Mouse (Mus musculus): ENCODE measurements around the gene Sncb. TPM values are rescaled to one million over a fixed set of nuclear protein-coding genes. Genes with fewer than 3 reads are reported as not detected.
"Not testable (repeated sequence)": the region's sequence is repeated elsewhere in the genome, so short reads cannot be mapped to it uniquely, and the experiment has no call there.

Sncb gene
- polyA plus RNA-seq, 1 experiment from 2014 or later: 0.59 TPM

- H3K9me3 ChIP-seq (ENCODE audit: control insufficient read depth, low read depth, low read length): no peaks in the 10 kb centered on the region
Observed at GRCm38 (mm10) chr13:54789561-54790397, 23.4 kb upstream of the Sncb start.

GRCm38 (mm10) chr13:54788740-54789560 is 22.6 kb upstream of the Sncb start, which contains the start of gene Tspan17:
TSS of gene Tspan17 (plus strand) at chr13:54789377.
- WGBS: 3% methylated on average over 44 of the region's 49 CpGs
- peak; percentile 87 for ATAC-seq (ENCODE audit: insufficient number of reproducible peaks, insufficient read depth, low FRiP score, low read depth)
- no peaks in the 10 kb centered on the region for H3K36me3 ChIP-seq (ENCODE audit: control insufficient read depth, insufficient read depth, low read length)

More at GRCm38 (mm10) chr13:54789561-54790397, 23.4 kb upstream of the Sncb start:
- H3K27me3 ChIP-seq (ENCODE audit: control insufficient read depth, insufficient read depth, low read length): no peaks in the 10 kb centered on the region
- ATAC-seq (ENCODE audit: insufficient number of reproducible peaks, insufficient read depth, low FRiP score, low read depth): peak; percentile 35; the same call in 1 of the 2 replicates
- no peaks in the 10 kb centered on the region for H3K4me1 ChIP-seq (ENCODE audit: control insufficient read depth, insufficient read depth, low read length)
- WGBS: under 1% methylated on average over 38 of the region's 38 CpGs
- no peak overlapping the region for H3K27ac ChIP-seq (ENCODE audit: low read length)
- peak overlapping the region; percentile 96 for H3K4me2 ChIP-seq (replicated peaks; ENCODE audit: low read depth, low read length)
- H3K36me3 ChIP-seq (ENCODE audit: control insufficient read depth, insufficient read depth, low read length): no peaks in the 10 kb centered on the region
- H3K4me3 ChIP-seq (ENCODE audit: low read depth, low read length): peak overlapping the region; percentile 56
- no peak overlapping the region for H3K9ac ChIP-seq (replicated peaks; ENCODE audit: low read depth, low read length)

GRCm38 (mm10) chr13:54787591-54787990 is 21.2 kb upstream of the Sncb start:
- ATAC-seq (ENCODE audit: insufficient number of reproducible peaks, insufficient read depth, low FRiP score, low read depth); H3K9ac ChIP-seq (replicated peaks; ENCODE audit: low read depth, low read length); H3K4me3 ChIP-seq (ENCODE audit: low read depth, low read length); H3K27me3 ChIP-seq (ENCODE audit: control insufficient read depth, insufficient read depth, low read length); H3K4me1 ChIP-seq (ENCODE audit: control insufficient read depth, insufficient read depth, low read length); H3K9me3 ChIP-seq (ENCODE audit: control insufficient read depth, low read depth, low read length); H3K4me2 ChIP-seq (replicated peaks; ENCODE audit: low read depth, low read length); H3K36me3 ChIP-seq (ENCODE audit: control insufficient read depth, insufficient read depth, low read length); H3K27ac ChIP-seq (ENCODE audit: low read length): not testable (repeated sequence)
- WGBS: 57% methylated on average over 2 of the region's 2 CpGs

More at GRCm38 (mm10) chr13:54788740-54789560, 22.6 kb upstream of the Sncb start, which contains the start of gene Tspan17:
- Histone ChIP-seq H3K9me3 (ENCODE audit: control insufficient read depth, low read depth, low read length) (no peaks in the 10 kb centered on the region), H3K4me2 (replicated peaks; ENCODE audit: low read depth, low read length) (peak within 1 kb of the TSS; percentile 96), H3K27me3 (ENCODE audit: control insufficient read depth, insufficient read depth, low read length) (no peaks in the 10 kb centered on the region), H3K9ac (replicated peaks; ENCODE audit: low read depth, low read length) (no peak within 1 kb of the TSS), H3K4me3 (ENCODE audit: low read depth, low read length) (peak within 1 kb of the TSS; percentile 56), H3K27ac (ENCODE audit: low read length) (no peak within 1 kb of the TSS), H3K4me1 (ENCODE audit: control insufficient read depth, insufficient read depth, low read length) (no peaks in the 10 kb centered on the region)

- Histone ChIP-seq H3K4me3 (ENCODE audit: low read depth, low read length) (no peak within 1 kb of the TSS), H3K9ac (replicated peaks; ENCODE audit: low read depth, low read length) (no peak within 1 kb of the TSS), H3K36me3 (ENCODE audit: control insufficient read depth, insufficient read depth, low read length) (no peaks in the 10 kb centered on the region), H3K27ac (ENCODE audit: low read length) (no peak within 1 kb of the TSS), H3K4me1 (ENCODE audit: control insufficient read depth, insufficient read depth, low read length) (no peaks in the 10 kb centered on the region), H3K9me3 (ENCODE audit: control insufficient read depth, low read depth, low read length) (no peaks in the 10 kb centered on the region), H3K4me2 (replicated peaks; ENCODE audit: low read depth, low read length) (no peak within 1 kb of the TSS), H3K27me3 (ENCODE audit: control insufficient read depth, insufficient read depth, low read length) (no peaks in the 10 kb centered on the region)
- ATAC-seq (ENCODE audit: insufficient number of reproducible peaks, insufficient read depth, low FRiP score, low read depth): no peak
- 82% methylated on average over 4 of the region's 4 CpGs for WGBS
Observed at GRCm38 (mm10) chr13:54783698-54784097, 17.3 kb upstream of the Sncb start, which contains the start of gene Eif4e1b. TSS of gene Eif4e1b (plus strand) at chr13:54783998.

GRCm38 (mm10) chr13:54783235-54783634 is 16.8 kb upstream of the Sncb start:
- 51% methylated on average over 2 of the region's 2 CpGs for WGBS
- Histone ChIP-seq H3K27ac (ENCODE audit: low read length) (no peak overlapping the region), H3K27me3 (ENCODE audit: control insufficient read depth, insufficient read depth, low read length) (no peaks in the 10 kb centered on the region), H3K4me2 (replicated peaks; ENCODE audit: low read depth, low read length) (no peak overlapping the region), H3K4me1 (ENCODE audit: control insufficient read depth, insufficient read depth, low read length) (no peaks in the 10 kb centered on the region), H3K36me3 (ENCODE audit: control insufficient read depth, insufficient read depth, low read length) (no peaks in the 10 kb centered on the region), H3K9ac (replicated peaks; ENCODE audit: low read depth, low read length) (no peak overlapping the region), H3K9me3 (ENCODE audit: control insufficient read depth, low read depth, low read length) (no peaks in the 10 kb centered on the region), H3K4me3 (ENCODE audit: low read depth, low read length) (no peak overlapping the region)
- ATAC-seq (ENCODE audit: insufficient number of reproducible peaks, insufficient read depth, low FRiP score, low read depth): no peak

- H3K9me3 ChIP-seq (ENCODE audit: control insufficient read depth, low read depth, low read length): no peaks in the 10 kb centered on the region
- H3K4me1 ChIP-seq (ENCODE audit: control insufficient read depth, insufficient read depth, low read length): no peaks in the 10 kb centered on the region
- no peak overlapping the region for H3K27ac ChIP-seq (ENCODE audit: low read length)
- no peak overlapping the region for H3K4me3 ChIP-seq (ENCODE audit: low read depth, low read length)
- no peak for ATAC-seq (ENCODE audit: insufficient number of reproducible peaks, insufficient read depth, low FRiP score, low read depth)
- no peaks in the 10 kb centered on the region for H3K36me3 ChIP-seq (ENCODE audit: control insufficient read depth, insufficient read depth, low read length)
- no peaks in the 10 kb centered on the region for H3K27me3 ChIP-seq (ENCODE audit: control insufficient read depth, insufficient read depth, low read length)
- no peak overlapping the region for H3K9ac ChIP-seq (replicated peaks; ENCODE audit: low read depth, low read length)
- WGBS: 84% methylated on average over 3 of the region's 3 CpGs
- H3K4me2 ChIP-seq (replicated peaks; ENCODE audit: low read depth, low read length): no peak overlapping the region
Observed at GRCm38 (mm10) chr13:54781086-54781485, 14.7 kb upstream of the Sncb start.

GRCm38 (mm10) chr13:54780592-54780991 is 14.2 kb upstream of the Sncb start:
- 78% methylated on average over 3 of the region's 3 CpGs for WGBS
- Histone ChIP-seq H3K27me3 (ENCODE audit: control insufficient read depth, insufficient read depth, low read length) (no peaks in the 10 kb centered on the region), H3K9me3 (ENCODE audit: control insufficient read depth, low read depth, low read length) (no peaks in the 10 kb centered on the region), H3K27ac (ENCODE audit: low read length) (no peak overlapping the region), H3K4me2 (replicated peaks; ENCODE audit: low read depth, low read length) (no peak overlapping the region), H3K4me1 (ENCODE audit: control insufficient read depth, insufficient read depth, low read length) (no peaks in the 10 kb centered on the region), H3K9ac (replicated peaks; ENCODE audit: low read depth, low read length) (no peak overlapping the region), H3K36me3 (ENCODE audit: control insufficient read depth, insufficient read depth, low read length) (no peaks in the 10 kb centered on the region), H3K4me3 (ENCODE audit: low read depth, low read length) (no peak overlapping the region)
- no peak for ATAC-seq (ENCODE audit: insufficient number of reproducible peaks, insufficient read depth, low FRiP score, low read depth)

- H3K9me3 ChIP-seq (ENCODE audit: control insufficient read depth, low read depth, low read length): no peaks in the 10 kb centered on the region
- H3K4me2 ChIP-seq (replicated peaks; ENCODE audit: low read depth, low read length): no peak overlapping the region
- H3K36me3 ChIP-seq (ENCODE audit: control insufficient read depth, insufficient read depth, low read length): no peaks in the 10 kb centered on the region
- 82% methylated on average over 4 of the region's 4 CpGs for WGBS
- no peak for ATAC-seq (ENCODE audit: insufficient number of reproducible peaks, insufficient read depth, low FRiP score, low read depth)
- peaks cover 34% of the 10 kb centered on the region for H3K27me3 ChIP-seq (ENCODE audit: control insufficient read depth, insufficient read depth, low read length)
- H3K4me1 ChIP-seq (ENCODE audit: control insufficient read depth, insufficient read depth, low read length): 0 out of 2 replicates have a peak, but pooled peaks cover 6% of the 10 kb centered on the region
- H3K27ac ChIP-seq (ENCODE audit: low read length): no peak overlapping the region
- H3K9ac ChIP-seq (replicated peaks; ENCODE audit: low read depth, low read length): no peak overlapping the region
- no peak overlapping the region for H3K4me3 ChIP-seq (ENCODE audit: low read depth, low read length)
Observed at GRCm38 (mm10) chr13:54767012-54767411, 617 bp upstream of the Sncb start.
